Mouse (Mus musculus) brown adipose tissue, adult 24 weeks (tissue): ENCODE results near the gene Sgcb. TPM values are rescaled to one million over a fixed set of nuclear protein-coding genes. Genes with fewer than 3 reads are reported as not detected.
A peak's percentile ranks its signal among the peaks of the same experiment; 100 is the strongest.

Source experiments
- H3K27ac ChIP-seq: fragments of 200-500 bp; replicated peaks from 2 replicates; pipeline ENCODE4 v1.5.1; 2012; ENCODE audit warnings: low read depth, mild to moderate bottlenecking, low read length
- H3K4me1 ChIP-seq: fragments of 200-500 bp; 2 replicates; pipeline ENCODE4 v1.6.1; 2012; ENCODE audit warnings: low read length, mixed read lengths; ENCODE audit not compliant: control insufficient read depth, insufficient read depth, insufficient read length
- H3K4me3 ChIP-seq: fragments of 200-500 bp; 2 replicates; pipeline ENCODE4 v1.5.1; 2012; ENCODE audit warnings: low read depth, mild to moderate bottlenecking, low read length, moderate library complexity; ENCODE audit not compliant: insufficient read depth
- polyA plus RNA-seq: library from polyadenylated mRNA; stranded (reverse); fragments of >200 nt; gene quantifications from 2 replicates; pipeline ENCODE4 v1.2.4, GENCODE M21; 2012; ENCODE audit not compliant: missing spikeins, insufficient read depth, insufficient read length

Gene Sgcb
- polyA plus RNA-seq, 1 experiment, result 26.2 TPM

DNA sequence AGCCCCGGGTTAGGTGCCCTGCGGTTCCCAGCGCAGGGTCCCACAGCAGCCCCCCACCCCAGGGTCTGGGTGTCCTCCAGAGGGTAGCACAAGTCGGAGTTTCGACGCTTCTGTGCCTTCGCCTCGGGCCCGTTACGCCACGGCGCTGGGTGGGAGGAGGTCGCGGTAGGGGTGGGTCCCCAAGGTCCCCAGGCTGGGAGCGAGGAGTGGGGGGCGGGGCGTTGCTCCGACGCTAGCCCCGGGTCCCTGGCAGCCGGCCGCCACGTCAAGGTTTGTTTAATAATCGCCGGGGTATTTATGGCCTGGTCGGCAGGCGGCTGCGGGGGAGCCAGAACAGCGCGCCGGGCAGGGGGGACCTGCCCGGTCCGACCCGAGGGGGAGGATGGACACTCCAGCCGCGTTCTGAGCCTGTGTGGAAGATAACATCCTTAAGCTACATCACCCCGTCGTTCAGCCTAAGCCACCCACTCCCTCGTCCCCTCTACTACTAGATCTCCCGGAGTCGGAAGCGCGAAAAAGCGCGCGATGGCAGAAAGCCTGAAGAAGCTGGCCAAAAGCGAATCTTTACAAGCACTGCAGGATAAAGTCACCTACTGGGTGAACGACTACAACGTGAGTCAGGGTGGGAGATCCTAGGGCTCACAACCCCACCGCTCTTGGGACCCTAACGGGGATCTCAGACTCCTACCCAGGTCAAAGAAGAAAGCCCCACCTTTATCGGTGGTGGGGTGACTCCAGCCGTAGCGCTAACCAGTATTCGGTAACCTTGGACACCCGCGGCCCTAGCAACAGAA, 3.7 kb upstream of the Sgcb start, which contains the start of gene Spata18:
Gene Spata18 (plus strand): TSS at position 319 of the 794 bp plus-strand sequence.
- H3K27ac ChIP-seq, result no peak within 1 kb of the TSS
- H3K4me1 ChIP-seq, result peaks cover 4% of the 10 kb centered on the region; the same call in 1 of the 2 replicates
- peak within 1 kb of the TSS; percentile 69 for H3K4me3 ChIP-seq

DNA sequence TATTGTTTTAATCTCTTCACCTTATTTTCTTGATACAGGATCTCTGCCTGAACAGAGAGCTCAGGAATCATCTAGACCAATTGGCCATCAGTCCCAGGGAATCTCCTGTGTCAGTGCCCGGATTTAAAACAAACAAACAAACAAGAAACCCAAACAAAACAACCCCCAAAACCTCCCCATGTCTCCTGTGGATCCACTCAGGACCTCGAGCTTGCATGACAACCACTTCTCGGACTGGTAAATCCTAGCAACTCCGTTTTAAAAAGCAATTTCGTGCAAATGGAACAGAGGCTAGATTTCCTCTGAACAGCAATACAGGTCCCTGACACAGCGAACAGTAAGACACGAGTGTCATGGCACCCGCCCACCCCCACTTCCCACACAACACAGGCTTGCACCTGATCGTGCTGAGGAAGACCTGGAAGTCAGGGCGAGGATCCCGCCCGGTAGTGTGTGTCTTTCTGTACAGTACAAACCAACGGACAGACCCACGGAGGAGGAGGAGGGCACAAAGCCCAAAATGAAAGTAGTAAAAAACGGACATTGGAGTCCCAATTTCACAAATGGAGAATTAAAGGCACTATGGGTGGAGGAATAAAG, 2.9 kb upstream of the Sgcb start:
- no peak overlapping the region for H3K27ac ChIP-seq
- H3K4me1 ChIP-seq, result peaks cover 4% of the 10 kb centered on the region; the same call in 1 of the 2 replicates
- peak overlapping the region; percentile 69 for H3K4me3 ChIP-seq

DNA sequence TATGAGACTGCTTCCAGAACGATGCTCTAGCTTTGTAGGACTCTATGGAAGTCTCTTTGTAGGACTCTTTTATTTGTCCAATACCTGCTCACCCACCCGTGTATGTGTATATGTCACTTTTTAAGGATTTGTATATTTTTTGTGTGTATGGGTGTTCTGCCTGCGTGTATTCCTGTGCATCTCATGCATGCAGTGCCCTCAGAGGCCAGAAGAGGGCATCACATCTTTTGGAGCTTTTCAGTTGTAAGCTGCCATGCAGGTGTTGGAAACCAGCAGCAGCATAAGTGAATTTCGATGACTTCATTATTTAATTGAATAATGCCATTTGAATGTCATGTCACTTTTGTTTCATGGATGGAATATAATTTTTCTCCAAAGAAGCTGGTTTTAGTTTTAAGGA, 5.5 kb downstream of the Sgcb start:
- H3K4me3 ChIP-seq, result no peak overlapping the region
- H3K27ac ChIP-seq, result no peak overlapping the region
- no peaks in the 10 kb centered on the region for H3K4me1 ChIP-seq

DNA sequence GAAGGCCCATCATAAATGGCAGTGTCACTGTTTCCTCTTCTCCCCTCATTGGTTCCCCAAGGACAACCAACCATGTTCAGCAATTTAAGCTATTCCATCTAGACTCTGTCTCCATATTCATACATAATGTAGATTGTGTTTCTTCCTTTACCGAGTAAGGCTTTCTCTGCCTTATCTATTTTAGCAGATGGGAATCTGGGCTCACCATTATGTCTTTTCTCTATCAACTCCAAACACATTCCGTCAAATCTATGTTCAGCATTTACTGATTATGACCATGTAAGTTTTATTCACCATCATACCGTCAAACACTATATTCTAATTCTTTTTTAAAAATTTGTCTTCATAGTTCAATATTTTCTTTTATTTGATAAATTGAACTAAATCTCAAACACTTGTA, 6.5 kb downstream of the Sgcb start:
- H3K4me1 ChIP-seq, result no peaks in the 10 kb centered on the region
- H3K27ac ChIP-seq, result no peak overlapping the region
- no peak overlapping the region for H3K4me3 ChIP-seq

DNA sequence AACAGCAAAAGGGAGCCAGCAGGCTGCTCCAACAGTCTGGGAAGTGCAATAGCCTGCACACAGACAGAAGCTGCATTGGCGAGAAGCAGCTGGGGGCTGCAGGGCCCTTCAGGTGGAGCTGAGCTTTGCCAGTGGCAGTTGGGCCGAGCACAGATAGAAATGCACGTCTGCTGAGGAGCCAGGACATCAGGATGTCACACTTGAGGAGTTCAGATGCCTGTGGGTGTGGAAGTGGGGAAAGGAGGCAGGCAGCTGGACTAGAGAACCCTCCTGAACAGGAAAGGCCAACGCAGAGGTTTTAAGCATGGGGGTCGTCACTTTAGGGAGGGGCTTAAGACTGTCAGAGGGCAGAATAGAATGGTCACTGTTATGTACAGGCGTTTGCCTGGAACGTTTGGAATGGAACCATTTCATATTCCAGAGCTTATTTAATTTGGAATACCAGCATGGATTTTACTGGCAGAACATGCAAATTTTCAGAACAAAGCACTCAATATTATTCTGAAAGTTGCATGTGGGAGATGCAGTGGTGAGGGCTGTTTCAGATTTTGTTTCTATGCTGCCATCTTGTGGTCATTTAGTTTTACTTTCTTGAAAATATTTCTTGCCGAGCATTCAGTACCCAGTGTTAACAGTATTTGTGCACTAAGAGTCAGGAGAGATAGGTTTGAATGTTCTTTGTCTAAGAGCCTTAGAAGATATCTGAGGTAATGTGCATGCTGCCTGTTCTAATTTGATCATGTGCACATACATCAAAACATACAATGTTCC, 10.1 kb downstream of the Sgcb start:
- Histone ChIP-seq H3K4me1 (no peaks in the 10 kb centered on the region), H3K27ac (no peak overlapping the region), H3K4me3 (no peak overlapping the region)

DNA sequence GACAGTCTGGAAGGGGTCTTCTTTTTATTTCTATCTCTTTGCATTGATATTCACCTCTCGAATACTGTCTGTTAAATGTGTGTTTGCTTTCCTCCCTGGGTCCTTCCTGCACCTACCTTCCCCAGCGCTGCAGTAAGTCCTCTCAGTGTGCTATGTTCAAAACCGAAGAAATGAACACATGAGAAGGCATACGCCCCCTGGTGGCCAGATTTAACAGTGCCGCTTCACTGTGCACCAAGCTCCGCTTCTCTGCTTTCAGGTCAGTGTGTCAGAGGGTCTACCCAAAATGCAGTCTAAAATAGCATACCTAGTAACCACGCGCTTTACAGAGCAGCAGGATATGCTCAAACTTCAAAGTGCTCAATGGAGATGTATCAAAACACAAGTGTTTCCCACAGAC, 14.4 kb downstream of the Sgcb start:
- no peaks in the 10 kb centered on the region for H3K4me1 ChIP-seq
- no peak overlapping the region for H3K27ac ChIP-seq
- no peak overlapping the region for H3K4me3 ChIP-seq

DNA sequence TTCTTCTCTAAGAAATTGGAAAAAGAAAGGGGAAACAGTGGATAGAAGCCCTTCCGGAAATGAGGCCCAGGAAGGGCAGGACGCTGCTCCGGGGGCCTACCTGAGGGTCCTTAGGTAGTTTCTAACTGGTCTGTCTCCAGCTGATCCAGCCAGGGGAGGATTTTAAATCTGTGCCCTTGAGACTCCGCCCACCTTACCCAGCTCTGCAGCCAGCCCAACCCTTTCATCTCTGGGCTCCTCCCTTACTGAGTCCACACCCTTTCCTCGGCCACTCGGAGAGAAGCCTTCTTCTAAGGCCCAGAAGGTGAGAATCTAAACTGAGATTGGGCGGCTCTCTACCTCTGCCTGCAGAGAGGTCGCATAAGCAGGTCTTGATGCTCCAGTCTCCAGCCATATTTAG, 15.3 kb downstream of the Sgcb start, which contains the start of gene Lrrc66:
Gene Lrrc66 (minus strand): TSS at position 236 of the 400 bp plus-strand sequence.
- H3K27ac ChIP-seq, result no peak within 1 kb of the TSS
- H3K4me1 ChIP-seq, result no peaks in the 10 kb centered on the region
- H3K4me3 ChIP-seq, result no peak within 1 kb of the TSS

DNA sequence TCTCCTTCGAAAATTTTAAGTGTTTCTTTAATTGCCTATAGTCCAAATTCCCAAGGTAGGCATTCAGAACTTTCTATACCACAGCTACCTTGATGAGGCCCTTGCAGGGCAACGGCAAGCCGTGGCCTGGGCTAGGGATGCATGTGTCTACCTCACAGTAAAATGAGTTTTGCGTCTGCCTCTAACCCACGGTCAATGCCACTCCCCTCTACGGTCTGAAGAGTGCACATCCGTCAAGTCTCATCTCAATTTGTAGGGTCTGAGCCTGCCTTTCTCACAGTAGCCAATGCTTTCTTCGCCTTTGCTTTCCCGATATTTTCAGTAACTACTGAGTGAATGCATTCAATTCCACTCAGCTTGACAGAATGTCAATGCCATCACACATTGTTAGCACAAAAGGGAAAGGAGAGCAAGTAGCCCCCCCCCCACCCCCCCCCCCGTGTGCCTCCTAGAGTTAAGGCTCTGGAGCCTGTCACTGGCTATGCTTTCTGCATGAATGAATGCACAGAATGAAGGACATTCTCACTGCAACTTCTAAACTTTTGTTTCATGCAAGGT, 16.5 kb downstream of the Sgcb start:
- no peak overlapping the region for H3K4me3 ChIP-seq
- no peak overlapping the region for H3K27ac ChIP-seq
- no peaks in the 10 kb centered on the region for H3K4me1 ChIP-seq

DNA sequence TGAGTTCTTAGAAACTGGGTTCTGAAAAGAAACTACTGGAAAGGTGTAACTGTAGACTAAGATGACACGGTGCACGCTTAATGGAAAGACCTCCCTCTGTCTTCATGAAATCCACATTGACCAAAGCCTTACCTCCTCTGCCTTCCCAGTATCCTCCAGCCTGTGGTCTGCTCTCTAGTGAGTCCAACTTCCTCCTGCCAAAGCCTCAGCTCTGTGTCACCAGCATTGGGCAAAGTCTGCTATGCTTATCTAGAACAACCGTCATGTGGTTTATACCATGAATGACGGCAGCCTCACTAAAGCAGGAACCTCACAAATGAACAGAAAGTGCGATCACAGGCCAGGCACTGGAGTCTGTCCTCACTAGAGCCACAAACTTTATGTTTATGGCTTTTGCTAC, 17.4 kb downstream of the Sgcb start:
- Histone ChIP-seq H3K27ac (no peak overlapping the region), H3K4me3 (no peak overlapping the region), H3K4me1 (no peaks in the 10 kb centered on the region)

DNA sequence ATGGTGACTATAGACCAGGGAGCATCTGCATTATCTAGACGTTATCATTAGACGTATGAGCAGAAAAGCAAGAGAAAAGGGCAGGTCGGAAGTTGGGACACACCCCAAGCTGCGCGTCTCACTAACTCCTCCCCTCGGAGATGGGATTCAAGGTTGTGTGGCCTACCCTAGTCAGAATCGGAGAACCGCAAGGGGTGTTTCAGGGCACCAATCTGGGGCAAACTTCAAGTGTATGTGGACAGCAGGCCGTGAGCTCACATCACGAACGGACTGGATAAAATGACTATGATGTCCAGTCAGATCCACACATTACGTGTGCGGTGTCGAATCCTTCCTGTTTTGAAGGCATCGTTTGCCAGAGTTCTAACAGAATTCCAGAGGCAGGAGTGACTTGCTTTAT, 19.6 kb downstream of the Sgcb start:
- Histone ChIP-seq H3K27ac (no peak overlapping the region), H3K4me3 (no peak overlapping the region), H3K4me1 (no peaks in the 10 kb centered on the region)

DNA sequence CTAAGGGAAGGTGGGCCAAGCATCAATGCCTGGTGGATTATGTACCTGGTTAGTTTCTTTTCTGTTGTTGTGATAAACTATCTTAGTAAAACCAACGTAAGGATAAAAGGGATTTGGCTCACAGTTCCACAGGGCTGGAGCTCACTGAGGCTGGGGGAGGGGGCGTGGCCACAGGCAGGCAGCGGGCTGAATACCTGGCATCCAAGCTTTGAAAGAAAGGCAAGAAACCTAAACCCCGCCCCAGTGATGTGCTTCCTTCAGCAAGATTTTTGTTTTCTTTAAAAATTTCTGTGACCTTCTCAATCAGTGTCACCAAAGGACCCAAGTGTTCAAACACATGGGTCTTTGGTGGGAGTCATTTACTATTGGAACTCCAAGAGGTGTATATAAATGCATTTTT, 20.0 kb downstream of the Sgcb start:
- H3K4me1 ChIP-seq, result no peaks in the 10 kb centered on the region
- H3K27ac ChIP-seq, result no peak overlapping the region

DNA sequence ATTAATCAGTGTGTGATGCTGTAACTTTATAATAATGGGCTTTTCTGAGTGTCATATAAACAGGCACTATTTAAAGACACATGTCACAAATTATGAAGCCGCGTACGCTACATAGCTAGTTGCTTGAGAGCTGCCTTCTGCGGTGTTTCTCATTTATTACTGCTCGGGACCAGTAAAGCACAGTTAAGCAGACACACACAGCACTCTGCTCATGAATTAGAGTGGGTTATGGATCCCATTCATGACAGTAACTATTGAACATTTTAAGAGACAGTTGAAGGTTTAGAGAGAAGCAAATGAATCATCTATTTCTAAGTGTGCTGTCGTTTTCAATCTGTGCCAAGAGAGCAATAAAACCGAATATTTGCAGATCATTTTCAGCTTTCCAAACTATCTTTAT, 20.7 kb downstream of the Sgcb start:
- Histone ChIP-seq H3K4me1 (no peaks in the 10 kb centered on the region), H3K4me3 (no peak overlapping the region), H3K27ac (no peak overlapping the region)

More for the DNA sequence above, 20.0 kb downstream of the Sgcb start:
- no peak overlapping the region for H3K4me3 ChIP-seq

DNA sequence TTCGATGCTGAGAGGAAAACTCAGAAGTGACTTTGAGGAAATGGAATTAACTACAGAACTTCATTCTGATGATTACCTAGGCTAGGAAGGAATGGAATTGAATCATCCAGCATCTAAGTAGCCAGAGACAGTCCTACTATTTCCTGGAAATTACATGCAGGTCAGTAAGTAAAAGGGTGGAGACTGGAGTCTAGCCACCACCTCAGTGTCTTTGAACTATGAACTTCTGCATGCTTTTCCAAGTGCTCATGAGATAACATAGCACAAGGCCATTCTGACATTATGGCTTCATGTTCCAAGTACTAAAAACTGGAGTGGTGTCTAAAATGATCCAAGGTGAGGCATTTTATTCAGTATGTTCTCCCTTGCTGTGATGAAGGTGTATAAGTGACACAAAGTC, 22.1 kb downstream of the Sgcb start:
- H3K4me3 ChIP-seq, result no peak overlapping the region
- no peaks in the 10 kb centered on the region for H3K4me1 ChIP-seq
- H3K27ac ChIP-seq, result no peak overlapping the region

DNA sequence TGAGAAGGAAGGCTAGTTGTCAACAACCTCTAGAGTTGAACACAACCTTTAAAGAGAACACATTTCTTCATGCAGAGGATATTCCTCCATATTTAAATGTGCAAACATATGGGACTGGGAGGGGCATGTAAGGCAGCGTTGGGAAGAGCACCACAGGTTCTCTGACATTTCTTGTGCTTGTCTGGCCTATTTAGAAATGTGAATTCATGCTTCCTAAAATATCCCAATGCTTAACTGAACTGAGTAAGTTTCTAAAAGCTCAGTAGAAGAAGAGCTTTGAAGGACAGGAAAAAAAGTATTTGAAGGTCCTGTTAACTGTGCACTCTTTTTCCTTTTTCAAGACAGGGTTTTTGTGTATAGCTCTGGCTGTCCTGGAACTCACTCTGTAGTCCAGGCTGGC, 28.6 kb downstream of the Sgcb start:
- H3K4me3 ChIP-seq, result no peak overlapping the region
- H3K27ac ChIP-seq, result no peak overlapping the region
- H3K4me1 ChIP-seq, result no peaks in the 10 kb centered on the region

DNA sequence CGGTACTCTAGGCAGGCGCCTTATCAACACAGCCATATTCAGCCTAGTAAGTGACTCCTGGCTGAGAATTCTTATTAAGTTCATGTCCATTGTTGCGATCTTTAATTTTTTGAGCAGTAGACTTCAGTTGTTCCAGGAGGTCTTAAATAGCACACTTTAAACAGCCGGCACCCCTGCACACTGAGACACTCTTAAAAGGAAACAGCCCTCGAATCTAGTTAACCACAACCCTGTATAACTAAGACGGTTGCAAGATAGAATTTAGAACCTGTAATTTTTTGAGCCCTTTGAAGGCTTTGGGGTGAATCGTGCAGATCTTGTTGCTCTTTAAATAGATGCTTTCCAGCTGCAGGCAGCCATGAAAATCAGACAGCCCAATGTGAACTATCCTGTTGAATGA, 32.4 kb downstream of the Sgcb start:
- no peak overlapping the region for H3K4me3 ChIP-seq
- H3K27ac ChIP-seq, result no peak overlapping the region
- no peaks in the 10 kb centered on the region for H3K4me1 ChIP-seq
